Mouse (Mus musculus) bone marrow macrophage, adult 2 months (primary cell): ENCODE data around the gene Zgpat. TPM values are rescaled to one million over a fixed set of nuclear protein-coding genes. Genes with fewer than 3 reads are reported as not detected.

Experiments used
- H3K27ac ChIP-seq: 2 replicates; pipeline ENCODE4 v1.5.1; 2012; ENCODE audit warnings: low read depth, low read length; ENCODE audit not compliant: insufficient read depth
- H3K4me1 ChIP-seq: 2 replicates; pipeline ENCODE4 v1.6.1; 2012; ENCODE audit warnings: low read length; ENCODE audit not compliant: control insufficient read depth, insufficient read depth
- H3K4me3 ChIP-seq: 2 replicates; pipeline ENCODE4 v1.5.1; 2012; ENCODE audit warnings: mild to moderate bottlenecking, low read length, moderate library complexity; ENCODE audit not compliant: insufficient read depth
- CTCF ChIP-seq: IDR thresholded peaks from 2 replicates; pipeline ENCODE4 v1.5.1; 2012; ENCODE audit warnings: low read depth, mild to moderate bottlenecking, low read length, moderate library complexity
- POLR2A ChIP-seq: IDR thresholded peaks from 2 replicates; pipeline ENCODE4 v1.6.1; 2012; ENCODE audit warnings: mild to moderate bottlenecking, low read depth, low read length, borderline replicate concordance
- polyA plus RNA-seq: library from polyadenylated mRNA; stranded (reverse); fragments of >200 nt; gene quantifications from 2 replicates; pipeline ENCODE4 v1.2.4, GENCODE M21; 2012; ENCODE audit not compliant: missing spikeins, insufficient read depth, insufficient read length

Zgpat gene
- polyA plus RNA-seq, 1 experiment: 22.5 TPM

- Histone ChIP-seq H3K27ac (no peak overlapping the region), H3K4me1 (no peaks in the 10 kb centered on the region), H3K4me3 (no peak overlapping the region)
- TF ChIP-seq POLR2A: no peak
- no peak for TF ChIP-seq CTCF
Observed at GRCm38 (mm10) chr2:181384463-181384862, 19.7 kb downstream of the Zgpat start.

- no peak overlapping the region for H3K27ac ChIP-seq
- H3K4me1 ChIP-seq: no peaks in the 10 kb centered on the region
- TF ChIP-seq CTCF: no peak
- no peak for TF ChIP-seq POLR2A
Observed at GRCm38 (mm10) chr2:181384919-181385391, 20.2 kb downstream of the Zgpat start.

GRCm38 (mm10) chr2:181385885-181386284, 21.2 kb downstream of the Zgpat start:
- TF ChIP-seq POLR2A (no peak), CTCF (no peak)
- Histone ChIP-seq H3K27ac (no peak overlapping the region), H3K4me1 (no peaks in the 10 kb centered on the region), H3K4me3 (no peak overlapping the region)

More at GRCm38 (mm10) chr2:181384919-181385391, 20.2 kb downstream of the Zgpat start:
- H3K4me3 ChIP-seq: no peak overlapping the region

- Histone ChIP-seq H3K4me1 (no peaks in the 10 kb centered on the region), H3K4me3 (no peak overlapping the region), H3K27ac (no peak overlapping the region)
- TF ChIP-seq CTCF: no peak
- no peak for TF ChIP-seq POLR2A
Observed at GRCm38 (mm10) chr2:181386663-181387210, 22.0 kb downstream of the Zgpat start.

- Histone ChIP-seq H3K27ac (no peak overlapping the region), H3K4me1 (no peaks in the 10 kb centered on the region), H3K4me3 (no peak overlapping the region)
- TF ChIP-seq CTCF (no peak), POLR2A (no peak)
Observed at GRCm38 (mm10) chr2:181390136-181390870, 25.6 kb downstream of the Zgpat start.

GRCm38 (mm10) chr2:181391022-181391421, 26.3 kb downstream of the Zgpat start:
- Histone ChIP-seq H3K4me1 (no peaks in the 10 kb centered on the region), H3K27ac (no peak overlapping the region), H3K4me3 (no peak overlapping the region)
- TF ChIP-seq POLR2A (no peak), CTCF (no peak)

GRCm38 (mm10) chr2:181391541-181391940, 26.8 kb downstream of the Zgpat start:
- H3K4me1 ChIP-seq: no peaks in the 10 kb centered on the region

GRCm38 (mm10) chr2:181392600-181393213, 28.0 kb downstream of the Zgpat start:
- TF ChIP-seq POLR2A: no peak
- peak; percentile 96 for TF ChIP-seq CTCF
- H3K27ac ChIP-seq: no peak overlapping the region
- H3K4me1 ChIP-seq: no peaks in the 10 kb centered on the region
- H3K4me3 ChIP-seq: no peak overlapping the region

More at GRCm38 (mm10) chr2:181391541-181391940, 26.8 kb downstream of the Zgpat start:
- no peak overlapping the region for H3K4me3 ChIP-seq
- no peak for TF ChIP-seq POLR2A
- no peak for TF ChIP-seq CTCF
- H3K27ac ChIP-seq: no peak overlapping the region

- no peak for TF ChIP-seq POLR2A
- TF ChIP-seq CTCF: no peak
- Histone ChIP-seq H3K4me3 (no peak overlapping the region), H3K27ac (no peak overlapping the region), H3K4me1 (no peaks in the 10 kb centered on the region)
Observed at GRCm38 (mm10) chr2:181394086-181394485, 29.4 kb downstream of the Zgpat start.
